Mouse (Mus musculus) bone marrow macrophage, adult 2 months (primary cell): ENCODE measurements around the gene Vmn2r32. TPM values are rescaled to one million over a fixed set of nuclear protein-coding genes. Genes with fewer than 3 reads are reported as not detected.
"Not testable (repeated sequence)": the region's sequence is repeated elsewhere in the genome, so short reads cannot be mapped to it uniquely, and the experiment has no call there.

ENCODE experiments used
- H3K27ac ChIP-seq: 2 replicates; pipeline ENCODE4 v1.5.1; 2012; ENCODE audit warnings: low read depth, low read length; ENCODE audit not compliant: insufficient read depth
- H3K4me1 ChIP-seq: 2 replicates; pipeline ENCODE4 v1.6.1; 2012; ENCODE audit warnings: low read length; ENCODE audit not compliant: control insufficient read depth, insufficient read depth
- H3K4me3 ChIP-seq: 2 replicates; pipeline ENCODE4 v1.5.1; 2012; ENCODE audit warnings: mild to moderate bottlenecking, low read length, moderate library complexity; ENCODE audit not compliant: insufficient read depth
- polyA plus RNA-seq: library from polyadenylated mRNA; stranded (reverse); fragments of >200 nt; gene quantifications from 2 replicates; pipeline ENCODE4 v1.2.4, GENCODE M21; 2012; ENCODE audit not compliant: missing spikeins, insufficient read depth, insufficient read length

Gene Vmn2r32
- not detected in 2 replicates for polyA plus RNA-seq

GRCm38 (mm10) chr7:7479918-7480317 lies at the start of gene Vmn2r32:
Gene Vmn2r32 (minus strand): TSS chr7:7480018.
- H3K27ac ChIP-seq, H3K4me3 ChIP-seq, H3K4me1 ChIP-seq: not testable (repeated sequence)

Other genes starting within 250 kb of the Vmn2r32 start
- gene Vmn2r29, start 232.7 kb downstream of the Vmn2r32 start, polyA plus RNA-seq: 1.4 TPM in 1 of 2 replicates, not detected in the other
- 3.0 and 3.4 TPM in 2 replicates for gene Gm45844, start 201.7 kb downstream of the Vmn2r32 start, polyA plus RNA-seq
- 40.8 and 44.2 TPM in 2 replicates for gene Clcn4, start 179.2 kb downstream of the Vmn2r32 start, polyA plus RNA-seq
- 0.07 and 0.21 TPM in 2 replicates for gene Vmn2r30, start 142.4 kb downstream of the Vmn2r32 start, polyA plus RNA-seq
- gene Gm45783, start 105.4 kb downstream of the Vmn2r32 start, polyA plus RNA-seq: not detected in 2 replicates
- 0.09 and 0.12 TPM in 2 replicates for gene Vmn2r31, start 80.3 kb downstream of the Vmn2r32 start, polyA plus RNA-seq
- gene Vmn2r33, start 86.8 kb upstream of the Vmn2r32 start, polyA plus RNA-seq: not detected in 2 replicates
- gene Vmn2r34, start 209.5 kb upstream of the Vmn2r32 start, polyA plus RNA-seq: not detected in 2 replicates